Mouse (Mus musculus) lung, postnatal 0 days (tissue): ENCODE measurements around the gene Mtrr.

ENCODE experiments used
- CTCF ChIP-seq: IDR thresholded peaks from 2 replicates; pipeline ENCODE4 v1.5.1; 2016; ENCODE audit warnings: antibody characterized with exemption, mild to moderate bottlenecking
- EP300 ChIP-seq: IDR thresholded peaks from 2 replicates; pipeline ENCODE4 v1.6.1; 2016; ENCODE audit warnings: antibody characterized with exemption, mild to moderate bottlenecking, control low read depth

GRCm38 (mm10) chr13:68605689-68606126, 23.8 kb upstream of the Mtrr start:
- TF ChIP-seq EP300 (no peak), CTCF (no peak; the same call in 1 of the 2 replicates)
